In genomic region chr1:44218876-44219275, GRCm38 (mm10) we compare ENCODE assay signal across 13 mouse cellular contexts. TPM values are rescaled to one million over a fixed set of nuclear protein-coding genes. Genes with fewer than 3 reads are reported as not detected.
DNase-seq lines count a peak whose midpoint lies in the region; ATAC-seq and TF ChIP-seq lines count a peak whose summit lies in the region.
"Had no signal": no experiment of that assay in that cellular context is flagged by ENCODE, and none has a peak within 500 bp of the region (broad histone marks: within the 10 kb centered on the region; RNA-seq: fewer than 3 reads in every experiment).

Mettl21e (minus strand) TSS chr1:44218961.

- WGBS in hindbrain, postnatal 0 days, result 63% methylated on average over 1 of the region's 1 CpGs

- H3K4me3 ChIP-seq in left cerebral cortex, adult 2 months, result no peak within 1 kb of the TSS
- H3K4me3 ChIP-seq in hindbrain, postnatal 0 days (ENCODE audit: low read length), result no peak within 1 kb of the TSS
- H3K4me3 ChIP-seq: forebrain, embryonic 15.5 days; megakaryocyte, embryonic 14.5 days had no signal

- intact Hi-C loops in left cerebral cortex, adult 2 months (cut with DNase I), result no loop called here

- H3K9ac ChIP-seq in hindbrain, postnatal 0 days (replicated peaks; ENCODE audit: low read length), result no peak within 1 kb of the TSS
- H3K9ac ChIP-seq: forebrain, embryonic 15.5 days had no signal

- peak; percentile 97 for ATAC-seq in frontal cortex, adult (ENCODE audit: low TSS enrichment)
- no peak for ATAC-seq in hindbrain, postnatal 0 days
- ATAC-seq in activated CD4-positive, CD25-positive, alpha-beta regulatory T cell, adult 4 months, result no peak
- ATAC-seq: forebrain, embryonic 15.5 days had no signal

- DNase-seq in frontal cortex, postnatal 10 days (ENCODE audit: low spot score in 2 of 2), result no peak
- no peak for DNase-seq in left cerebral cortex, adult 2 months (ENCODE audit: extremely low spot score in 1 of 2, low spot score in 2 of 2)
- no peak for DNase-seq in left cerebral cortex, adult 11 months (ENCODE audit: low spot score)
- DNase-seq in lung, adult 18-20 months, result peak; percentile 39 to 59
- DNase-seq in telencephalon, adult 2 months (ENCODE audit: low read depth, low spot score), result peak; percentile 41
- DNase-seq in hindbrain, postnatal 0 days (ENCODE audit: low spot score), result no peak
- DNase-seq: retina, postnatal 1 day had no signal

- H3K36me3 ChIP-seq in hindbrain, postnatal 0 days (ENCODE audit: insufficient read depth, low read length), result no peaks in the 10 kb centered on the region
- H3K36me3 ChIP-seq: forebrain, embryonic 15.5 days; G1E had no signal

- H3K27me3 ChIP-seq in hindbrain, postnatal 0 days (ENCODE audit: insufficient read depth, low read length), result no peaks in the 10 kb centered on the region
- H3K27me3 ChIP-seq: forebrain, embryonic 15.5 days; megakaryocyte, embryonic 14.5 days had no signal

- no peaks in the 10 kb centered on the region for H3K9me3 ChIP-seq in hindbrain, postnatal 0 days (ENCODE audit: low read length)
- H3K9me3 ChIP-seq: forebrain, embryonic 15.5 days; G1E; megakaryocyte, embryonic 14.5 days had no signal

- peak within 1 kb of the TSS; percentile 58; the same call in 1 of the 2 replicates for H3K27ac ChIP-seq in left cerebral cortex, adult 2 months
- no peak within 1 kb of the TSS for H3K27ac ChIP-seq in hindbrain, postnatal 0 days
- H3K27ac ChIP-seq: forebrain, embryonic 15.5 days had no signal

- H3K4me2 ChIP-seq in hindbrain, postnatal 0 days (ENCODE audit: low read depth, low read length), result no peak within 1 kb of the TSS
- H3K4me2 ChIP-seq: forebrain, embryonic 15.5 days had no signal

- TF ChIP-seq CTCF in left cerebral cortex, adult 2 months (IDR thresholded peaks at IDR 0.05), result no peak
- no peak for TF ChIP-seq CTCF in hindbrain, postnatal 0 days (IDR thresholded peaks at IDR 0.05; ENCODE audit: low read depth)

- no peaks in the 10 kb centered on the region for H3K4me1 ChIP-seq in hindbrain, postnatal 0 days (ENCODE audit: insufficient read depth, low read length)
- H3K4me1 ChIP-seq: megakaryocyte, embryonic 14.5 days had no signal

RNA-seq across cellular contexts. Expression of gene Mettl21e, which starts in this region (rescaled TPM):
- total RNA-seq in left cerebral cortex, adult 2 months (2021), result not detected
- not detected in 2 replicates for total RNA-seq in hindbrain, postnatal 0 days (2014; rRNA removed)
- polyA plus RNA-seq in hindbrain, postnatal 0 days (2015; fragmentation: Nextera tagmentation; extraction: Ambion mirVana), result not detected in 2 replicates
- polyA plus RNA-seq in activated CD4-positive, CD25-positive, alpha-beta regulatory T cell, adult 4 months (2017; shearing (Covaris generic)), result not detected
- total RNA-seq: layer of hippocampus, postnatal 25 days had no signal
- polyA plus RNA-seq: forebrain, embryonic 15.5 days; G1E had no signal

Comparison
In these comparisons a context has a peak if more than half of its experiments do, and no peak if none do; other contexts are left out.
1. DNase-seq: peak in lung, adult 18-20 months (2 of 2) and telencephalon, adult 2 months (single experiment); none in frontal cortex, postnatal 10 days (0 of 2), left cerebral cortex, adult 2 months (0 of 2), left cerebral cortex, adult 11 months (single experiment) and hindbrain, postnatal 0 days (single experiment).